Mouse (Mus musculus) embryonic fibroblast, embryonic 13.5 days (primary cell): ENCODE measurements around the gene Sprr1a.

Experiments
- CTCF ChIP-seq: IDR thresholded peaks from 2 replicates; pipeline ENCODE4 v1.5.1; 2011; ENCODE audit warnings: mild to moderate bottlenecking, control low read depth, low read length, moderate library complexity, borderline replicate concordance; ENCODE audit not compliant: insufficient read depth
- POLR2A ChIP-seq: IDR thresholded peaks from 2 replicates; pipeline ENCODE4 v1.6.1; 2011; ENCODE audit warnings: low read depth, mild to moderate bottlenecking, control low read depth, low read length, moderate library complexity

DNA sequence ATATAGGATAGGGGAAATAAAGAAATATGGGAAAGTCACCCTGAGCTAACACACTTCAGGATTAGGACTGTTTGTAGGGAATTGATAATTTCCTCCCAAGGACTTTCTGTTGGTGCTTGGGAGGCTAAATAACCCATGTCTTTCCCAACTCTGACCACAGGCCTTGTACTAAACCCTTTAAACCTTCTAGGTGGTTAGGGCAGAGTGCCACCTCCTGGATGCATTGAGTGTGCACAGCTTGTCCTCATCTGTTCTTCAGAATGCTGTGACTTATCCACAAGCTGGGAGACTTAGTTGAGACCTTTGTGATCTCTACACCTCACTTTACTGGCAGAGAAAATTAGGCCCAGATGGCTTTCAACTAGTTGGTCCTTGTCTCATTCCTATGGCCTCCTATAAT lies 25.1 kb upstream of the Sprr1a start:
- peak; percentile 64; the same call in 1 of the 2 replicates for TF ChIP-seq CTCF
- TF ChIP-seq POLR2A: no peak
